Mouse (Mus musculus) ES-E14 (cell line): Measurements from ENCODE around the gene Tenm3.

Source experiments
- CHD2 ChIP-seq: IDR thresholded peaks from 2 replicates; pipeline ENCODE4 v1.6.1; 2014; ENCODE audit warnings: mild to moderate bottlenecking, low read depth, low read length, inconsistent platforms
- HCFC1 ChIP-seq: IDR thresholded peaks from 2 replicates; pipeline ENCODE4 v1.6.1; 2012; ENCODE audit warnings: low read length, inconsistent platforms, borderline replicate concordance; ENCODE audit not compliant: insufficient read depth
- MAFK ChIP-seq: IDR thresholded peaks from 2 replicates; pipeline ENCODE4 v1.6.1; 2014; ENCODE audit warnings: mild to moderate bottlenecking, low read depth, low read length, inconsistent platforms; ENCODE audit not compliant: insufficient read depth

GRCm38 (mm10) chr8:48490635-48491165, 353.1 kb downstream of the Tenm3 start:
- TF ChIP-seq MAFK, result no peak
- no peak for TF ChIP-seq HCFC1
- TF ChIP-seq CHD2, result no peak
